Mouse (Mus musculus) intestine, postnatal 0 days (tissue): ENCODE data around the gene Slc35d3. TPM values are rescaled to one million over a fixed set of nuclear protein-coding genes. Genes with fewer than 3 reads are reported as not detected.

Experiments
- ATAC-seq: fragments of 200-750 bp; cut with Nextera tagmentation; 2 replicates; pipeline ENCODE4 v1.8.0; 2017; ENCODE audit warnings: mild to moderate bottlenecking, moderate TSS enrichment, moderate library complexity
- H3K27ac ChIP-seq: fragments of 300-500 bp; sonication (generic); 2 replicates; pipeline ENCODE4 v1.5.1; 2014; ENCODE audit warnings: mild to moderate bottlenecking, low read depth, low read length, moderate library complexity
- H3K27me3 ChIP-seq: fragments of 300-500 bp; sonication (generic); replicated peaks from 2 replicates; pipeline ENCODE4 v1.6.1; 2014; ENCODE audit warnings: low read length, mixed read lengths; ENCODE audit not compliant: control insufficient read depth, insufficient read depth
- H3K36me3 ChIP-seq: fragments of 300-500 bp; sonication (generic); 2 replicates; pipeline ENCODE4 v1.6.1; 2014; ENCODE audit warnings: mild to moderate bottlenecking, moderate library complexity; ENCODE audit not compliant: control insufficient read depth, insufficient read depth
- H3K4me1 ChIP-seq: fragments of 300-500 bp; sonication (generic); replicated peaks from 2 replicates; pipeline ENCODE4 v1.6.1; 2014; ENCODE audit warnings: antibody characterized with exemption, low read length, mixed read lengths; ENCODE audit not compliant: control insufficient read depth, insufficient read depth
- H3K4me2 ChIP-seq: fragments of 300-500 bp; sonication (generic); replicated peaks from 2 replicates; pipeline ENCODE4 v1.6.1; 2014; ENCODE audit warnings: low read depth, mild to moderate bottlenecking, moderate library complexity
- H3K4me3 ChIP-seq: fragments of 300-500 bp; sonication (generic); 2 replicates; pipeline ENCODE4 v1.5.1; 2014; ENCODE audit warnings: low read depth, low read length
- H3K9ac ChIP-seq: fragments of 300-500 bp; sonication (generic); 2 replicates; pipeline ENCODE4 v1.6.1; 2014; ENCODE audit warnings: mild to moderate bottlenecking, low read depth, low read length
- H3K9me3 ChIP-seq: fragments of 300-500 bp; sonication (generic); 2 replicates; pipeline ENCODE4 v1.6.1; 2016; ENCODE audit warnings: mixed run types; ENCODE audit not compliant: control insufficient read depth
- CTCF ChIP-seq: sonication (generic); IDR thresholded peaks from 2 replicates; pipeline ENCODE4 v1.5.1; 2016; ENCODE audit warnings: low read depth, mild to moderate bottlenecking, control low read depth, antibody characterized with exemption, moderate library complexity
- WGBS: fragments of 180-500 bp; shearing (Covaris S2); extraction: QIAGEN DNeasy Blood & Tissue Kit; methylation state at CpG from one replicate; pipeline ENCODE4 v1.1.7; 2014; 5-methylcytosine and 5-hydroxymethylcytosine counted together
- polyA plus RNA-seq: library from polyadenylated mRNA; unstranded; fragments of >200 nt; fragmentation: Nextera tagmentation; extraction: Ambion mirVana; gene quantifications from 2 replicates; pipeline ENCODE4 v1.2.1, GENCODE M21; 2015

The Slc35d3 gene
- polyA plus RNA-seq, 1 experiment from 2014 or later, result 0.61 TPM

GRCm38 (mm10) chr10:19818723-19819355, 32.4 kb downstream of the Slc35d3 start:
- 50% methylated on average over 16 of the region's 16 CpGs for WGBS
- Histone ChIP-seq H3K4me3 (no peak overlapping the region), H3K9ac (no peak overlapping the region), H3K4me1 (no peaks in the 10 kb centered on the region), H3K9me3 (no peaks in the 10 kb centered on the region), H3K27ac (no peak overlapping the region), H3K27me3 (no peaks in the 10 kb centered on the region), H3K4me2 (no peak overlapping the region), H3K36me3 (no peaks in the 10 kb centered on the region)
- ATAC-seq, result no peak
- TF ChIP-seq CTCF, result no peak

- no peak overlapping the region for H3K4me2 ChIP-seq
- no peak overlapping the region for H3K27ac ChIP-seq
- TF ChIP-seq CTCF, result no peak
- no peaks in the 10 kb centered on the region for H3K4me1 ChIP-seq
- no peak overlapping the region for H3K9ac ChIP-seq
- ATAC-seq, result no peak
- 40% methylated on average over 8 of the region's 8 CpGs for WGBS
- H3K36me3 ChIP-seq, result no peaks in the 10 kb centered on the region
- no peak overlapping the region for H3K4me3 ChIP-seq
- H3K9me3 ChIP-seq, result no peaks in the 10 kb centered on the region
- no peaks in the 10 kb centered on the region for H3K27me3 ChIP-seq
Observed at GRCm38 (mm10) chr10:19815371-19815770, 35.9 kb downstream of the Slc35d3 start.

GRCm38 (mm10) chr10:19811436-19812172, 39.7 kb downstream of the Slc35d3 start:
- no peak overlapping the region for H3K4me3 ChIP-seq
- H3K36me3 ChIP-seq, result no peaks in the 10 kb centered on the region
- no peaks in the 10 kb centered on the region for H3K27me3 ChIP-seq
- H3K27ac ChIP-seq, result no peak overlapping the region
- H3K4me1 ChIP-seq, result no peaks in the 10 kb centered on the region
- TF ChIP-seq CTCF, result peak; percentile 71
- H3K4me2 ChIP-seq, result no peak overlapping the region
- no peak for ATAC-seq
- no peaks in the 10 kb centered on the region for H3K9me3 ChIP-seq
- WGBS, result 53% methylated on average over 9 of the region's 9 CpGs
- H3K9ac ChIP-seq, result no peak overlapping the region

GRCm38 (mm10) chr10:19804763-19805162, 46.5 kb downstream of the Slc35d3 start:
- no peak for ATAC-seq
- H3K4me2 ChIP-seq, result no peak overlapping the region
- H3K4me1 ChIP-seq, result no peaks in the 10 kb centered on the region
- H3K4me3 ChIP-seq, result no peak overlapping the region
- H3K27me3 ChIP-seq, result no peaks in the 10 kb centered on the region
- H3K9me3 ChIP-seq, result no peaks in the 10 kb centered on the region
- no peaks in the 10 kb centered on the region for H3K36me3 ChIP-seq
- no peak overlapping the region for H3K9ac ChIP-seq
- no peak overlapping the region for H3K27ac ChIP-seq
- WGBS, result 84% methylated on average over 7 of the region's 7 CpGs
- no peak for TF ChIP-seq CTCF

GRCm38 (mm10) chr10:19802958-19803357, 48.3 kb downstream of the Slc35d3 start:
- no peak for ATAC-seq
- no peak overlapping the region for H3K27ac ChIP-seq
- H3K9me3 ChIP-seq, result no peaks in the 10 kb centered on the region
- no peaks in the 10 kb centered on the region for H3K27me3 ChIP-seq
- no peak overlapping the region for H3K4me2 ChIP-seq
- H3K4me3 ChIP-seq, result no peak overlapping the region
- H3K9ac ChIP-seq, result no peak overlapping the region
- 85% methylated on average over 7 of the region's 7 CpGs for WGBS
- no peaks in the 10 kb centered on the region for H3K4me1 ChIP-seq
- TF ChIP-seq CTCF, result no peak
- no peaks in the 10 kb centered on the region for H3K36me3 ChIP-seq

Other genes with a start within 250 kb of the Slc35d3 start
- 0.12 and 0.18 TPM in 2 replicates for gene Il22ra2, start 229.5 kb downstream of the Slc35d3 start, polyA plus RNA-seq
- gene Il20ra, start 138.9 kb downstream of the Slc35d3 start, polyA plus RNA-seq, result 0.05 and 0.09 TPM in 2 replicates
- gene Pex7, start 56.2 kb upstream of the Slc35d3 start, polyA plus RNA-seq, result 61.7 and 63.8 TPM in 2 replicates
- gene Map3k5, start 83.0 kb upstream of the Slc35d3 start, polyA plus RNA-seq, result 1.5 and 1.8 TPM in 2 replicates